Mouse (Mus musculus) stomach, postnatal 0 days (tissue): ENCODE measurements around the gene Mpp2.

Experiments used
- CTCF ChIP-seq: IDR thresholded peaks from 2 replicates; pipeline ENCODE4 v1.5.1; 2016; ENCODE audit warnings: antibody characterized with exemption, low read depth, mild to moderate bottlenecking, moderate library complexity
- EP300 ChIP-seq: optimal IDR thresholded peaks from 2 replicates; pipeline ENCODE3; 2016; ENCODE audit warnings: antibody characterized with exemption

DNA sequence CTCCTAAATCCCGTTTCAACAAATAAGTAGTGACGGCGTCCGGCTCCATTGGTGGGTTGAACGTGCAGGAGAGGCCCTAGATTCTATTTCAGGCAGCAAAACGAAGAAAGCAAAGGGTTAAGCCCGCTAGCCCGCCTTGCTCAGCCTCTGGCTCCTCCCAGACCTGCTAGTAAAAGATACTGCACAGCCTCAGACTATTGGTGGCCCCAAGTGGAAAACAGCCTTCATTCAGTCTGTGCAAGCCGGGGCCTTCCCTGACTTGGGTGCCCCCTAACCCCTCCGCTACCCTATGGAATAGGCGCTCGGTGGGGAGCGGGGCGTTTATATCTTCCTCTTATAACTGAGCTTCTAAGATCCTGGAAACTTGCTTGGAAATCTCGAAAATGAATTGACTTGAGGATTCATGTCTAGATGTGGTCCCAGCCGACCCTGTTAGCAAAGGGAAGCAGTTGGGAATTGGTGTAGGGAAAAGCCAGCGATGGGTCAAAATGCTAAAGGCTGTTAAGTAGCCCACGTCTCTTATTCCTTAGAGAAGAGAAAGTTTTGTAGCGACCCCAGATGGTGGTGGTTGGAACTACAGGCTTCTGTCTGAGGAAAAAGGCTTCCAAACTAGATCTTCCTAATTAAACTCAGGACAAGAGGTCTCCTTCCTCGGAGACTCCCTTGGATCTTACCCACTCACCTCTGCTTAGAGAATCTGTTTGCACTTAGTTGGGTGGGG, 933 bp upstream of the Mpp2 start:
- TF ChIP-seq CTCF (peak; percentile 74), EP300 (no peak)
